Mouse (Mus musculus) G1E (cell line): Measurements from ENCODE around the gene Gm9913. TPM values are rescaled to one million over a fixed set of nuclear protein-coding genes. Genes with fewer than 3 reads are reported as not detected.

Experiments
- ATAC-seq: 2 replicates; pipeline ENCODE4 v1.8.0; 2016; ENCODE audit warnings: mild to moderate bottlenecking; ENCODE audit not compliant: insufficient number of reproducible peaks, poor library complexity, low FRiP score, severe bottlenecking; ENCODE audit errors: extremely low read depth
- DNase-seq: peaks from one replicate; pipeline ENCODE4 v3.0.0; 2012; ENCODE audit warnings: low spot score
- H3K27me3 ChIP-seq: 2 replicates; pipeline ENCODE4 v1.6.1; 2012; ENCODE audit warnings: mild to moderate bottlenecking, low read length, inconsistent platforms; ENCODE audit not compliant: insufficient read depth
- H3K36me3 ChIP-seq: replicated peaks from 2 replicates; pipeline ENCODE3; 2012; ENCODE audit warnings: mild to moderate bottlenecking, inconsistent platforms
- H3K4me1 ChIP-seq: 2 replicates; pipeline ENCODE4 v1.6.1; 2012; ENCODE audit warnings: low read depth, low read length, inconsistent platforms, mixed read lengths; ENCODE audit not compliant: insufficient read depth
- H3K4me3 ChIP-seq: 2 replicates; pipeline ENCODE4 v1.5.1; 2012; ENCODE audit warnings: low read depth, mild to moderate bottlenecking, inconsistent platforms, low read length, moderate library complexity, mixed read lengths
- H3K9me3 ChIP-seq: replicated peaks from 2 replicates; pipeline ENCODE4 v1.6.1; 2012; ENCODE audit warnings: inconsistent platforms
- CTCF ChIP-seq: IDR thresholded peaks from 2 replicates; pipeline ENCODE4 v1.5.1; 2012; ENCODE audit warnings: low read depth, low read length, inconsistent platforms, mixed read lengths
- GATA1 ChIP-seq: IDR thresholded peaks from 2 replicates; pipeline ENCODE4 v1.6.1; 2012; ENCODE audit warnings: borderline replicate concordance, low read length, inconsistent platforms, mixed read lengths
- GATA2 ChIP-seq: IDR thresholded peaks from 2 replicates; pipeline ENCODE4 v1.6.1; 2012; ENCODE audit warnings: low read depth, low read length, inconsistent platforms, borderline replicate concordance
- POLR2AphosphoS5 ChIP-seq: IDR thresholded peaks from 2 replicates; pipeline ENCODE4 v1.6.1; 2012; ENCODE audit warnings: low read depth, low read length, inconsistent platforms; ENCODE audit not compliant: insufficient replicate concordance
- TAL1 ChIP-seq: conservative IDR thresholded peaks from 2 replicates; pipeline ENCODE4 v1.6.1; 2012; ENCODE audit warnings: low read depth, low read length, inconsistent platforms, mixed read lengths
- polyA plus RNA-seq: library from polyadenylated mRNA; stranded (reverse); fragments of >175 nt; gene quantifications from 2 replicates; pipeline ENCODE4 v1.2.3, GENCODE M21; 2012
- total RNA-seq, 2 experiments: library from RNA; stranded (forward) in 1 of 2; stranded (reverse) in 1 of 2; fragments of 200-1000 nt in 1 of 2; fragments of >200 nt in 1 of 2; fragmentation: Nextera tagmentation in 1 of 2; gene quantifications; 2 replicates each; pipeline ENCODE4 v1.2.3; 2014 to 2017

Gm9913 gene
- total and polyA plus RNA-seq, 3 experiments: not detected

DNA sequence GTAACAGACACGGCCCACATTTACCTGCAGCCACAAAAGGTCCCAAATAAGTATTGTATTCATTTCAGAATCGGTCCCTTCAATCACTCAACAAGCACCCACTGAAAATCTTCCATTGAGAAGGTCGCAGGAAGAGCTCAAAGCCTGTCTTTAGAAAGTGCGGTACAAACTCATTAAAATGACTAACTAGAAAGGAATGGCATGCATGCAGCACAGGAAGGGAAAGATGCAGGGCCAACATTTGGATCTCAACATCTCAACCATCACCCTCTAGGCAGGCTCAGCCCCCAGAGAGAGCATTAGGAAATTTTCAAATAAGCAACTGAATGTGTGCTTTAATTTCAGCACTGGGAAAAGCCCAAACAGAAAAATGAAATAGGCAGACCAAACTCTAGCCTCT is 33.2 kb upstream of the Gm9913 start:
- Histone ChIP-seq H3K4me3 (no peak overlapping the region), H3K36me3 (no peaks in the 10 kb centered on the region), H3K27me3 (peaks cover 10% of the 10 kb centered on the region; the same call in 1 of the 2 replicates), H3K9me3 (no peaks in the 10 kb centered on the region), H3K4me1 (peaks cover 3% of the 10 kb centered on the region; the same call in 1 of the 2 replicates)
- DNase-seq (no peak), ATAC-seq (no peak)
- TF ChIP-seq TAL1: no peak
- no peak for TF ChIP-seq POLR2AphosphoS5
- no peak for TF ChIP-seq GATA2
- no peak for TF ChIP-seq GATA1
- no peak for TF ChIP-seq CTCF

DNA sequence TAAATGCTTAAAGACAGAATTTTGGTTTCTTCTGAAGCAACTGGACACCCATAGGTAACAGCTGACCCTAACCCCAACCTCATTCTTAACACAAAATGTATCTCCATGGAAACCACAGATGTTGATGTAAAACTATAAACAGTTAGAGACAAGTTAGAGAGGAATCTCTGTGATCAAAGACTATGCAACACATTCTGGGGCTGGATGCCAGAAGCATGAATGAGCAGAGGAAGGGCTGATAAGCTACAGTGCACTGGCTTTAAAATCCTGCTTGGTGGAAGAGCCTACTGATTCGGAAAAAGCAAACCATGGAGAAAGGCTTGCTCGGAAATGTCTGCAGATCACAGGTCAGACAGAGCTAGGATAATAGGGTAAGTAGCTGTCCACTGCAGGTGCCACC is 31.7 kb upstream of the Gm9913 start:
- no peak for ATAC-seq
- H3K9me3 ChIP-seq: no peaks in the 10 kb centered on the region
- TF ChIP-seq TAL1: no peak
- no peak for TF ChIP-seq GATA1
- TF ChIP-seq POLR2AphosphoS5: no peak
- TF ChIP-seq GATA2: no peak
- TF ChIP-seq CTCF: no peak

GRCm38 (mm10) chr2:125474690-125475089 is 30.2 kb upstream of the Gm9913 start:
- no peak for TF ChIP-seq GATA2
- Histone ChIP-seq H3K4me1 (peaks cover 3% of the 10 kb centered on the region; the same call in 1 of the 2 replicates), H3K36me3 (no peaks in the 10 kb centered on the region), H3K27me3 (peaks cover 13% of the 10 kb centered on the region; the same call in 1 of the 2 replicates), H3K9me3 (no peaks in the 10 kb centered on the region), H3K4me3 (no peak overlapping the region)
- no peak for ATAC-seq
- no peak for DNase-seq

More for the DNA sequence above, 31.7 kb upstream of the Gm9913 start:
- H3K4me3 ChIP-seq: no peak overlapping the region
- DNase-seq: no peak
- H3K36me3 ChIP-seq: no peaks in the 10 kb centered on the region
- peaks cover 13% of the 10 kb centered on the region; the same call in 1 of the 2 replicates for H3K27me3 ChIP-seq
- peaks cover 3% of the 10 kb centered on the region; the same call in 1 of the 2 replicates for H3K4me1 ChIP-seq

DNA sequence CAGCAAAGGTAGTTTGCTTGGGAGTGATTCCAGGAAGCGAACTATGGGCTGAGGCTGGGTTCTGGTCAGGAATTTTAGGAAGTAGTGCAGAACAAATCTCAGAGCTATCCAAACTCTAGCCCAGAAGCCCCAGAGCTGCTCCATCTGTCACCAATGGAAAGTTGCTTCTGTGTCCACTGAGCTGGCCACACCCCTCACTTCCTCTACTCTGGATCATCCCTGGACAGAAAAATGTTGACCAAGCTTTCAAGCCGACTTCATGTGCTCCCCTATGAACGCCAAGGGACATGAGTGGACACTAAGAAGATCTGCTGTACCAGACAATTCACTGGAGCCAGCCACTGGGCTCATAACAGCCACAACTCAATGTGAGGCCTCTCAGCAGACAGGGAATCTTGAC is 28.7 kb upstream of the Gm9913 start:
- H3K36me3 ChIP-seq: no peaks in the 10 kb centered on the region
- H3K4me3 ChIP-seq: no peak overlapping the region
- DNase-seq (no peak), ATAC-seq (no peak)
- H3K4me1 ChIP-seq: no peaks in the 10 kb centered on the region
- H3K9me3 ChIP-seq: no peaks in the 10 kb centered on the region
- TF ChIP-seq GATA2: no peak
- no peak for TF ChIP-seq CTCF
- no peak for TF ChIP-seq GATA1
- TF ChIP-seq TAL1: no peak
- no peak for TF ChIP-seq POLR2AphosphoS5
- peaks cover 18% of the 10 kb centered on the region for H3K27me3 ChIP-seq

DNA sequence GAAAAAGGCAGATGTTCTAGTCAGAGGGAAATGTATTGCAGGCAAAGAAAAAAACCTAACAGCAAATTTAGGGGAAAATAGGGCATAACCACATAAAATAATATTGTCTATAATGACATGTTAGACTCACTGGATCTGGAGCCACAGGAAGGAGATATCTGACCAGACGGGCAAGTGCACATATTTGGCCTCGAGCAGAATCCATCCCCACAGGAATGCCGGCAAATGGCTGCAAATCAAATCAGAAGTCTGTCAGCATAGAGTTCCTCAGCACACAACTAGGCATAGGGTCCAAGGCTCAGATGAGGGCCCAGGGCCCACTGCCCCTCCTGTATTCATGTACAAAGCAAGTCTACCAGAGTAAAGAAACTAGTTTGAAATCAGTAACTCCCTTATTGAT is 27.5 kb upstream of the Gm9913 start:
- ATAC-seq (no peak), DNase-seq (no peak)
- TF ChIP-seq TAL1: no peak
- Histone ChIP-seq H3K36me3 (no peaks in the 10 kb centered on the region), H3K9me3 (no peaks in the 10 kb centered on the region), H3K4me1 (no peaks in the 10 kb centered on the region), H3K27me3 (peaks cover 18% of the 10 kb centered on the region), H3K4me3 (no peak overlapping the region)

GRCm38 (mm10) chr2:125478705-125479104 is 26.2 kb upstream of the Gm9913 start:
- Histone ChIP-seq H3K36me3 (no peaks in the 10 kb centered on the region), H3K27me3 (peaks cover 21% of the 10 kb centered on the region), H3K4me1 (no peaks in the 10 kb centered on the region), H3K9me3 (no peaks in the 10 kb centered on the region), H3K4me3 (no peak overlapping the region)
- TF ChIP-seq TAL1 (no peak), POLR2AphosphoS5 (no peak), GATA2 (no peak), GATA1 (no peak), CTCF (no peak)
- ATAC-seq: no peak
- DNase-seq: no peak

DNA sequence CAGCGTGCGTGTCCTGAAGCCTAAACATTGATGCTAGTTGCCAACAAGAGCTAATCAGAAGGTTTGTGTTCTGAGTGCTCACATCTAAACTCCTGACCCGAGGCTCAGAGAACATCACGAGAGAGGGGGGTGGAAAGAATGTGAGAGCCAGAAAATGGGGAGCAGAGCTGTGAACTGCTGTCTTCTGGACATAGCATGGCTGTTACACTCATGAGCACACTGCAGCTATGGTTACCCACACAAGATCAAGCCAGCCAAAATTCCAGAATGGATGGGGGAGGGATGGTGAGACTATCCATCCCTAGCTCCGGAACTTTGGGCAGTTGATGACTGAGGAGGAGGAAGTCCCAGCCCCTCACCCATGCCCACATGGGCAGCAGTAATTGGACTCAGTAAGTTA is 24.8 kb upstream of the Gm9913 start:
- no peaks in the 10 kb centered on the region for H3K36me3 ChIP-seq
- peaks cover 23% of the 10 kb centered on the region for H3K27me3 ChIP-seq
- TF ChIP-seq GATA2 (no peak), GATA1 (no peak), TAL1 (no peak), CTCF (no peak), POLR2AphosphoS5 (no peak)
- ATAC-seq (no peak), DNase-seq (no peak)
- no peaks in the 10 kb centered on the region for H3K4me1 ChIP-seq
- no peak overlapping the region for H3K4me3 ChIP-seq
- no peaks in the 10 kb centered on the region for H3K9me3 ChIP-seq
